Mouse (Mus musculus): ENCODE results near the gene Ccdc138. TPM values are rescaled to one million over a fixed set of nuclear protein-coding genes. Genes with fewer than 3 reads are reported as not detected.
A peak's percentile ranks its signal among the peaks of the same experiment; 100 is the strongest.

Gene Ccdc138
- total RNA-seq, 2 experiments from 2014 or later = 7.1 to 7.8 TPM

DNA sequence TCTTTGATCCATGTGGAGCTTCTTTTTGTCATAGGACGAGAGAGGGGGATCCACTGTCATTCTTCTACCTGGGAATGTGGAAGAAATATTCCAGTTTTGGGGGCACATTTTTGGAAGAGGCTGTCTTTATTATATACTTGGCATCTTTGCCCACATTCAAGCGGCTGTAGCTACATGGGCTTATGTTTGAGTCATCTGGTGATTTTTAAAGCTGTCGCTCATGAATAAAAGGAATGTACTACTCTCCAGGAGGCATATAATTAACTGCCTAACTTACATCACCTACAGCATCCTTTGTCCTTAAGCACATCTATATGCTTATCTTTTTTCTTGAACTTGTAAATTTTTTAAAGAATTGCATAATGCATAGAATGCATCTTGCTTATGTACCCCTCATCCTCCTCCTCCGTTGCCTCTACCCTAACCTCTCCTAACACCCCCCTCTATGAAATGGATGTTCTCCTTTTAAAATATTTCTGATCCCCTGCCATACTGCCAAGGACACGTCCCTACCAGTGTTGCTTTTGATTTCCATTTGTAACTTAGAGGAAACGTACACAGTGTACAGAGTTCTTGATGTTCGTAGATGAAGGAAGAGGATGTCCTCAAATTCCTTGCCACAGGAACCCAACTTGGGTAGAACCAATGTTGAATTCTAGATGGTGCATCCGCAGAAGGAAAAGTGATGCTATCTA lies 57.1 kb downstream of the Ccdc138 start:
- intact Hi-C loops (cut with DNase I) = loop anchor here (5.0 kb wide), 1 partner anchor 257 kb away; the partner anchor contains the start of gene Sh3rf3
- DNase-seq (ENCODE audit: extremely low spot score in 1 of 2, low spot score in 2 of 2) = no peak

DNA sequence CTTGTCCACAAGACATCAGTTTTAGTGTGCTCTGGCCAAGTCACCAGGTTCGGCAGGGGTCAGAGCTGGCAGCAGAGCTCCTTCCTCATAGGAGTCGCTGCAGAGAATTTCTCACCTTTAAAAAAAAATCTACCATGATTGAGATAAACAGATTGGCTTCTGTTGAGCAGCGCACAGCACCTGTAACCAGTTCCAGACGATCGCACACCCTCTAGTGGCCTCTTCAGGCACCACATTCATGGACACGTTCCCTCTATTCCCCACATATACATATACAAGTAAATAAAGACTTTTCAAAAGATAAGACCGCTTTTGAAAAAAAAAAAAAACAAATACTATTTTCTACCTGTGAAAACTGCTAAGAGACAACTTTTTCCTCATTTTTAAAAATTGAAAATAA lies 61.4 kb downstream of the Ccdc138 start:
- peak in 1 of 2 experiments; percentile 52 for DNase-seq (ENCODE audit: extremely low spot score in 1 of 2, low spot score in 2 of 2)
- intact Hi-C loops (cut with DNase I) = loop anchor here (5.0 kb wide), 1 partner anchor 253 kb away; the partner anchor contains the start of gene Sh3rf3

DNA sequence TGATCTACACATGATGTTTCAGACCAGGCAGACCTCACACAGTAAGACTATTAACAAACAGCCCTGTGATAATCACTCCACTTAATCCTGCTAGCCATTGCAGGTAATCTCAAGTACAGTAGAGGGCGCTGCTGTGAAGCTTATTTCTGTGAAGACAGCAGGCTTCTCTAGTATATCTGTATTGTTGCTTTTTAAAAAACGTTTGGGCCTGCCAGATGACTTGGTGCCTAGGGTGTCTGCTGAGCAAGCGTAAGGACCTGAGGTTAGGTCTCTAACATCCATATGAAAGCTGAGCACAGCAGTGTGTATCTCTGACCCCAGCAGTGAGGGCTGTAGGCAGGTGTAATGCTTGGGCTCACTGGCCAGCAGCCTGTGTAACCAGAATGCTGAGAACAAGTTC lies 62.2 kb downstream of the Ccdc138 start:
- DNase-seq (ENCODE audit: extremely low spot score in 1 of 2, low spot score in 2 of 2) = peak; percentile 22 to 33
- intact Hi-C loops (cut with DNase I) = loop anchor here (5.0 to 10.0 kb wide), 2 partner anchors 115 to 252 kb away; partner anchors contain the start of genes Edar and Sh3rf3

DNA sequence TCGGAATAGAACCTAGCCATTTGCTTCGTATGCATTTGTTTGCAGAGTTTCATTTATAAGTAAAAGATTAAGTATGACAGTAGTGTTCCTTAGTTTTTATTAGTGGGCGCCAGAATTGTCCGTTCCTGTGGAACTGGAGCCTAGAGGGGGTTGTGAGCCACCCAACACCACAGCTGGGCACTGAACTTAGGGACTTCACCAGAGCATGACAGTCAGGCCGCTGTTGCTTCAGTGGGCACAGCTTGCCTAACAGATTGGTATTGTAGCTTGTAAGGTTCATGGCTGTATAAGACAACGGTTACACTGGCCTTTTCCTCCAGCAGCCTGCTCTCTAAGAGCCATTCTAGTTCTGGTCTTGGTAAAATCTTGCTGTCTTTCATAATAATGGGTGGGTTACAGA lies 62.8 kb downstream of the Ccdc138 start:
- intact Hi-C loops (cut with DNase I) = loop anchor here (10.0 kb wide), 1 partner anchor 114 kb away; the partner anchor contains the start of gene Edar
- DNase-seq (ENCODE audit: extremely low spot score in 1 of 2, low spot score in 2 of 2) = no peak

GRCm38 (mm10) chr10:58585427-58586223 lies 87.9 kb downstream of the Ccdc138 start:
- intact Hi-C loops (cut with DNase I) = no loop called here
- no peak for DNase-seq (ENCODE audit: extremely low spot score in 1 of 2, low spot score in 2 of 2)

DNA sequence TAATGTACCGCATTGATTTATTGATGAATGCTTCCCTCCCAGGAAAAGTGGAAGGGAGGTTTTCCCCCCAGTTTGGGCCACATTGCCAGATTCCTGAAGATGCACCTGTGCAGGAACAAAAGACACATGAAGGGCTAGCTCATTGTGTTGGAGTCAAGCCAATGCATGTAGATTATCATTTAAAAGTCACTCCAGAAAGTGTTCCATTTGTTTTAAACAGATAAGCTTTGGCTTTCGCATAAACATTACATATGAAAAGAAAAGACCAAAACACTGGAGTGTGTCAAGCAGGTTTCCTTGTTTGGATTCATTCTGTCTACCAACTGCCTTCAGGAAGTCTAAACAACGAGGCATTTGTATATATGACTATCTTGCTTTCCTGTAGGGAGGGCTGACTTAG lies 96.7 kb downstream of the Ccdc138 start:
- intact Hi-C loops (cut with DNase I) = no loop called here

DNA sequence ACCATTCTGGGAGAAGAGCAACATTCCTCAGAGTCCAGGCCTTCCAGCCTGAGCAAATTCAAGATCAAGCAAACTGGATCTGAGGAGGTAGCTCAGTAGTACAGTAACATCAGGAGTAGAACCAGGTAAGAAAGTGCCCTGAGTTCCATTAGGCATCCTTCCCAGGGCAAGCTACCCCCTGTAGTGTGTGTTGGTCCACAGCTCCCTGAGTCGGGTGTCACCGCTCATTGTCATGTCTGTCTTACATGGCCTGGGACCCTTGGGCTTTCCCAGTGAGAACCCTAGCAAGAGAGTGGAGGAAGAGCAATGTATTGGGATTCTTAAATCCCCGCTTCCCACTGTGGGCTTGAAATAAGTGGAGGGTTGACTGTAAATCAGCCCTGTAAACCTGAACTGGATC lies 97.4 kb downstream of the Ccdc138 start:
- intact Hi-C loops (cut with DNase I) = no loop called here
- DNase-seq (ENCODE audit: extremely low spot score in 1 of 2, low spot score in 2 of 2) = no peak

More for the DNA sequence above, 96.7 kb downstream of the Ccdc138 start:
- no peak for DNase-seq (ENCODE audit: extremely low spot score in 1 of 2, low spot score in 2 of 2)

DNA sequence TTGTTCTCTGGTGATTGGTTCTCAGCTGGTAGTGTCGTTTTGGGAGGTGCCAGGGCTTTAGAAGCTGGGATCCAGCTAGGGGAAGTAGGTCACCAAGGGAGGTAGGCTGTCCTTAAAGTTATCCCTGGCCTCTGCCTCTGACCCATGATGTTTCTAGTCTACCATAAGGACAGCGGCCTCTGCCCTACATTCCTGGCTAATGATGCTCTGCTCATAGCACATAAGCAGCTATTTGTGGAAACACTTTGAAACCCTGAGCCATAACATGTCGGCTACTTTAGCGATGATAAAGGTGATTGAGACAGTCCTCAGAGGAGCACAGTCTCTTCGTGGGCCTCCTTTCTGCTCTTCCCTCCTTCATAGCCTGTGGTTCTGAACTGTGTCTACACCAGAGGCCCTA lies 98.1 kb downstream of the Ccdc138 start:
- DNase-seq (ENCODE audit: extremely low spot score in 1 of 2, low spot score in 2 of 2) = no peak
- intact Hi-C loops (cut with DNase I) = no loop called here

- DNase-seq (ENCODE audit: extremely low spot score in 1 of 2, low spot score in 2 of 2) = no peak
- intact Hi-C loops (cut with DNase I) = no loop called here
These were observed 102.4 kb downstream of the Ccdc138 start for GRCm38 (mm10) chr10:58600151-58600550.

DNA sequence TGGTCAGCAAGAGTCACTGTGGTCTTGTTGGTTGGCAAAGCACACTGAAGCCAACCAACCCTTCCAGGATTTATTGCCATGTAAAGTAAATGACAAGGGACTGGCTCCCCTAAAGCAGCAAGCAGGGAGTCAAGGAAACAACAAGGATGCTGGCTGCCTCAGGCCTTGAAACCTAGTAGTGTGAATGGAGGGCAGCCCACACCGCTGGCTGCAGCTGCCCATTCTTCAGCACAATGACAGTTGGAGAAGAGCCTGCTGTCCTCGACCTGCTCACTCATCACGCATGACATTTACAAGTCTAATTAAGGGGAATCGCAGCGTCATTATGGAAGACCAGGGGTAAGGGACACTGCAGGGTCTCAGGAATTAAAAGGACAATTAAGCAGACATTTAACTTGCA lies 103.2 kb downstream of the Ccdc138 start:
- DNase-seq (ENCODE audit: extremely low spot score in 1 of 2, low spot score in 2 of 2) = no peak
- intact Hi-C loops (cut with DNase I) = no loop called here

- intact Hi-C loops (cut with DNase I) = no loop called here
- DNase-seq (ENCODE audit: extremely low spot score in 1 of 2, low spot score in 2 of 2) = peak in 1 of 2 experiments; percentile 71
These were observed 103.7 kb downstream of the Ccdc138 start for GRCm38 (mm10) chr10:58601431-58601901.

DNA sequence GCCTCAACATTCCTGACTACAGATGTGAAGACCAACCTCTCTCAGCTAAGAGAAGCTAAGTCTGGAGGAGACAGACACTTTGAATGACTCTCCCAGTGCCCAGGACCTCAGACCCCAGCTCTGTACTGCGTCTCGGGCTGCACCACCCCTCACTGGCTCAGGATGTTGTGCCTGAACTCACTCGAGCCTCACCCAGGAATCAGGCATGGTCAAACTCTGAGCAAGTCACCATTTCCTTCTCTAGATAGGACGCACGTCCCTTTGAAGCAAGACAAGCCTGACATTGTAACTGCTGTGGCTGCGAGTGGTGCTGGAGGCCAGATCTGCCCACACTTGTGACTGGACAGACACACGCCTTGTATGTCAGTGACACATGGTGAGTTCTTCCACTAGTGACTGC lies 104.2 kb downstream of the Ccdc138 start:
- intact Hi-C loops (cut with DNase I) = no loop called here
- no peak for DNase-seq (ENCODE audit: extremely low spot score in 1 of 2, low spot score in 2 of 2)

DNA sequence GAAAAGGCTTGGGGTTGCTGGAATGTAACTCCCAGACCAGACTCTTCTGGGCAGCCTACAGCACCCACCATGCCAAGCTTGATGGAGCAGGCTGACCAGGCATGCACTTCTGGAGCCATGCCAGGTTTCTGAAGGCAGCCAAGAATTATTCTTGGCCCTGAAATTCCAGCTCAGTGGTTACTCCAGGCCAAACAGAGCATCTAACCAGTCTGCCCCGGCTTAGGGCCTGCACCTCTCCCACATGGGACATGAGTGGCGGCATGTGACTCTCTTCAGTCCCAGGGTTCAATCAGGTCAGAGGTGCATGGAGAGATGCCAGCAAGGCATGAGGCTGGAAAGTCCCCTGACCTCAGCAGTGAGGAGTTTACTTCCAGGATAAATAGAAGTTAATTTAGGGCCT lies 107.0 kb downstream of the Ccdc138 start:
- intact Hi-C loops (cut with DNase I) = no loop called here
- peak; percentile 52 to 69 for DNase-seq (ENCODE audit: extremely low spot score in 1 of 2, low spot score in 2 of 2)

DNA sequence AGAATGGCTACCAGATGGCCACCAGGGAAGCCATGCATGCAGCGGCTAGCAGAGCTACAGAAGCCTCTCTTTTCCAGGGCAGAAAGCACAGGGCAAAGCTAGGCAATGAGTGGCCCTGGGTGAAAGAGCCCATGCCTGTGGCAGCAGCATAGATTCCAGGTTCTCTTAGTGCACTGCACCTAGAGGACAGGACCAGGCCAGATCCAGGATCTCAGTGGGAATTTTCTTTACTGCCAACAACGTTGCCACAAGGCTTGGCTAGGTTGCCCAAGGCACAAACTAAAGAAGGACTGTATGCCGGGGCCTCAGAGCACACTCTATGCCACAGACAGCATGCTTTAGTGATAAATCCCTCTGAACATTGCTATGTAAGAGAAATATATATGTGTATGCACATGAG lies 108.6 kb downstream of the Ccdc138 start:
- intact Hi-C loops (cut with DNase I) = no loop called here
- DNase-seq (ENCODE audit: extremely low spot score in 1 of 2, low spot score in 2 of 2) = no peak

- DNase-seq (ENCODE audit: extremely low spot score in 1 of 2, low spot score in 2 of 2) = no peak
- intact Hi-C loops (cut with DNase I) = no loop called here
These were observed 111.1 kb downstream of the Ccdc138 start for GRCm38 (mm10) chr10:58608858-58609257.

DNA sequence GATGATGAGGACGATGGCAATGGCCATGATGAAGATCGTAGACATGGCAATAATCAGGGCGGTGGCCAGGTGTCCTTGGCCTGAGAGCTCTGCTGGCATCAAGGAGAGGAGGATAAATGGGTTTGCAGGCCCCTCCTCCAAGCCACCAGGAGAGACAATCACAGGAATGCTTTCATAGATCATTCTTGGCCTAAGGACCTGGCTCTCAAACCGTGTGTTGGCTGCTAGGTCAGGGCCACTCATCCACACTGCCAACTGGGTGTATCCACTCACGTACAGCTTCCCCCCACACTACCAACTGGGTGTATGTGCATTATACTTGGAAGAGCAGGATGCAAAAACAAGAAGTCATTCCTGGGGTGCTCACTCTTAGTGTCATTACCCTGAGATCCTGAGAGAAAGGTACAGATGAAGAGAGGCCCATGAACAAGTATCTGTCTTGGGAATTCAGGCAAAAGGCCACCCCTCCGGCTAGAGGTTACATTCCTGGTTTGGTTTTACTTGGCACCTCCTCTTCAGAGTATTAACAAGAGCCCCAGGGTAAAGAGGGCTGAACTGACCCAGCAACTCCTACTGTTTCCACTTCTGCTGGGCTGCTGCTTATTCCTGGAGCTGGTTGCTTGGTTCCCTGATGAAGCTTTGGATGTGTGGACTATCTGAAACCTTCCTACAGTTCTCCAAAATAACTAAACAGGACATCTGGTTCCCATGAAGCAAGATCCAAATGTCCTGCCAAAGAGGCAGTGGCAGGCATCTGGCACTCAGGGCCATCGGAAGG lies 112.9 kb downstream of the Ccdc138 start:
- intact Hi-C loops (cut with DNase I) = no loop called here
- no peak for DNase-seq (ENCODE audit: extremely low spot score in 1 of 2, low spot score in 2 of 2)

- no peak for DNase-seq (ENCODE audit: extremely low spot score in 1 of 2, low spot score in 2 of 2)
- intact Hi-C loops (cut with DNase I) = no loop called here
These were observed 116.9 kb downstream of the Ccdc138 start for GRCm38 (mm10) chr10:58614601-58615000.

DNA sequence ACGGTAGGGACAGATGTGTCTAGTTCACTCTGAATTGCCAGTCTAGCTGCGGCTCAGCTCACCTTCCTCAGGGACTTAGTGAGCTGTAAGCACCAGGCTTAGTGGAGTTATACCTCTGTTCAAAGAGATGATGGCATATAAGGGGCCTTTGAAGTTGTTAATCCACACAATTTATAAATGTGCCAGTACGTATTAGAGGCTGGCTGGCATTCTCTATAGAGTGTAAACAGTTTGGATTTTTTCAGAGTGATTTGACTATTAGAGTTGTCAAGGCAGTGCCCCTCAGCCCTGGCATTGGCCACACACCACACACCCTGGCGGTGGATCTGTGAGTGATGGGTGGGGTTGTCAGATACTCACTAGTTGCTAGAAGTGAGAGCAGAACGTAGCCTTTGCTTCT lies 118.8 kb downstream of the Ccdc138 start:
- no peak for DNase-seq (ENCODE audit: extremely low spot score in 1 of 2, low spot score in 2 of 2)
- intact Hi-C loops (cut with DNase I) = no loop called here

DNA sequence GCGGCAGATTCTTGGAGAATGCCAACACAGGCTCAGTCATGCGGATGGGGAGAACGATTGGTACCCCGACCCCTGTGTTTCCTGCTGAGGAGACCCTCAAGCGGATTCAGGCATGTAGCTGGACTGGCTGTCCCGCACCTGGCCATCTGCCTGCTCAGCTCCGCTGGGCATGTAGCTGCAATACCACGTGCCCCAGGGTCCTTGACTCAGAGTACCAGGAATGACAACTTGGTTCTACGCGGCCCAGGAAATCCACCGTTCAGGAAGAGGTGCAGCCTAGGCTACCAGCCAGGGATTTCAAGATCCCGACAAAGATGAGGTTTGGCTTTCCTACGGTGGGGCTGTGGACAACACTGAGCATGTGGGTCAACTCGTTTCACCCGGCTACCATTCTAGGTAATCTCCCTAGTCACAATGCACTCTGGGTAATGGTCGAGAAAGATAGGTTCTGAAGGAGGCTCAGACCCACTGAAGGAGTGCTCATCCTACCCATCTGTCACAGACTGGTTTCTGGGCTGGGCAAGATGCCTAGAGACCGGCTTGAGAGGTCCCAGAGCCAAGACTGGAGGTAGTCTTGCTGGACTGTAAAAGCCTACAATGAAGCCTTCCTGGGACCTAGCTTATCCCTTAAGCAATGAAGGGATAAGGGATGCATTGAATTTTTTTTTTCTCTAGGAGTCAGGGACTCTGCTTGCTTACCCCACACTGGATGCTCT lies 120.9 kb downstream of the Ccdc138 start:
- intact Hi-C loops (cut with DNase I) = no loop called here
- DNase-seq (ENCODE audit: extremely low spot score in 1 of 2, low spot score in 2 of 2) = no peak

Data from left cerebral cortex, postnatal 10 days (tissue).